ENCODE assay signal across 8 mouse cellular contexts in genomic region chr2:35503723-35504416, GRCm38 (mm10). TPM values are rescaled to one million over a fixed set of nuclear protein-coding genes. Genes with fewer than 3 reads are reported as not detected.
A peak's percentile ranks its signal among the peaks of the same experiment; 100 is the strongest.
DNase-seq lines count a peak whose midpoint lies in the region; ATAC-seq lines count a peak whose summit lies in the region.

No protein-coding gene starts in this region.

- no peak for DNase-seq in lung, adult 18-20 months
- DNase-seq in thymus, postnatal 14 days = peak; percentile 74
- no peak for DNase-seq in midbrain, embryonic 10.5 days (ENCODE audit: low spot score)
- DNase-seq in cerebellum, adult 8-10 months = no peak
- DNase-seq in right cerebral cortex, postnatal 4 days = no peak

- H3K4me1 ChIP-seq in lung, embryonic 15.5 days = peaks cover 36% of the 10 kb centered on the region
- peaks cover 47% of the 10 kb centered on the region for H3K4me1 ChIP-seq in embryonic facial prominence, embryonic 12.5 days
- H3K4me1 ChIP-seq in limb, embryonic 15.5 days = peaks cover 60% of the 10 kb centered on the region
- H3K4me1 ChIP-seq in midbrain, embryonic 10.5 days = peaks cover 21% of the 10 kb centered on the region

- no peak for ATAC-seq in lung, embryonic 15.5 days (ENCODE audit: borderline replicate concordance, extremely low read depth, low FRiP score, low TSS enrichment)
- peak; percentile 13; the same call in 1 of the 2 replicates for ATAC-seq in embryonic facial prominence, embryonic 12.5 days (ENCODE audit: insufficient number of reproducible peaks, insufficient read depth, low FRiP score, low TSS enrichment)
- no peak for ATAC-seq in limb, embryonic 15.5 days (ENCODE audit: insufficient number of reproducible peaks, low FRiP score, low TSS enrichment, low read depth)

- peak overlapping the region; percentile 39 for H3K27ac ChIP-seq in lung, embryonic 15.5 days
- peak overlapping the region; percentile 81 for H3K27ac ChIP-seq in embryonic facial prominence, embryonic 12.5 days
- H3K27ac ChIP-seq in limb, embryonic 15.5 days = peak overlapping the region; percentile 78
- no peak overlapping the region for H3K27ac ChIP-seq in midbrain, embryonic 10.5 days (replicated peaks)

- 35% methylated on average over 8 of the region's 8 CpGs for WGBS in lung, embryonic 15.5 days
- WGBS in embryonic facial prominence, embryonic 12.5 days = 18% methylated on average over 8 of the region's 8 CpGs
- 20% methylated on average over 8 of the region's 8 CpGs for WGBS in limb, embryonic 15.5 days
- 65% methylated on average over 8 of the region's 8 CpGs for WGBS in midbrain, embryonic 10.5 days

- H3K27me3 ChIP-seq in lung, embryonic 15.5 days = no peaks in the 10 kb centered on the region
- no peaks in the 10 kb centered on the region for H3K27me3 ChIP-seq in embryonic facial prominence, embryonic 12.5 days
- H3K27me3 ChIP-seq in limb, embryonic 15.5 days = no peaks in the 10 kb centered on the region
- H3K27me3 ChIP-seq in midbrain, embryonic 10.5 days (ENCODE audit: low read depth, poor library complexity, severe bottlenecking) = no peaks in the 10 kb centered on the region

- no peak overlapping the region for H3K4me2 ChIP-seq in lung, embryonic 15.5 days
- no peak overlapping the region for H3K4me2 ChIP-seq in embryonic facial prominence, embryonic 12.5 days (replicated peaks)
- no peak overlapping the region for H3K4me2 ChIP-seq in limb, embryonic 15.5 days

- no peaks in the 10 kb centered on the region for H3K9me3 ChIP-seq in lung, embryonic 15.5 days
- no peaks in the 10 kb centered on the region for H3K9me3 ChIP-seq in embryonic facial prominence, embryonic 12.5 days
- H3K9me3 ChIP-seq in limb, embryonic 15.5 days = no peaks in the 10 kb centered on the region
- H3K9me3 ChIP-seq in midbrain, embryonic 10.5 days (replicated peaks) = no peaks in the 10 kb centered on the region

- H3K4me3 ChIP-seq in lung, embryonic 15.5 days = no peak overlapping the region
- H3K4me3 ChIP-seq in embryonic facial prominence, embryonic 12.5 days = no peak overlapping the region
- H3K4me3 ChIP-seq in limb, embryonic 15.5 days = no peak overlapping the region
- H3K4me3 ChIP-seq in midbrain, embryonic 10.5 days = no peak overlapping the region

- H3K36me3 ChIP-seq in lung, embryonic 15.5 days = no peaks in the 10 kb centered on the region
- no peaks in the 10 kb centered on the region for H3K36me3 ChIP-seq in embryonic facial prominence, embryonic 12.5 days
- H3K36me3 ChIP-seq in limb, embryonic 15.5 days = no peaks in the 10 kb centered on the region
- H3K36me3 ChIP-seq in midbrain, embryonic 10.5 days = no peaks in the 10 kb centered on the region

- H3K9ac ChIP-seq in lung, embryonic 15.5 days = no peak overlapping the region
- H3K9ac ChIP-seq in embryonic facial prominence, embryonic 12.5 days = no peak overlapping the region
- H3K9ac ChIP-seq in limb, embryonic 15.5 days = no peak overlapping the region

RNA-seq across cellular contexts. Expression of gene Ggta1, which starts 40.8 kb away (rescaled TPM):
- 19.6 and 20.8 TPM in 2 replicates for polyA plus RNA-seq in lung, embryonic 15.5 days (2015; fragmentation: Nextera tagmentation; extraction: Ambion mirVana)
- polyA plus RNA-seq in embryonic facial prominence, embryonic 12.5 days (2016; fragmentation: Nextera tagmentation; extraction: Ambion mirVana) = 9.8 and 10.8 TPM in 2 replicates
- polyA plus RNA-seq in limb, embryonic 15.5 days (2015; fragmentation: Nextera tagmentation; extraction: Ambion mirVana) = 34.2 and 37.5 TPM in 2 replicates
- 5.0 and 6.0 TPM in 2 replicates for polyA plus RNA-seq in midbrain, embryonic 10.5 days (2016; fragmentation: Nextera tagmentation; extraction: Ambion mirVana)

RNA-seq across cellular contexts. Expression of gene Dab2ip, which starts 54.2 kb away (rescaled TPM):
- polyA plus RNA-seq in lung, embryonic 15.5 days (2015; fragmentation: Nextera tagmentation; extraction: Ambion mirVana) = 54.2 and 60.2 TPM in 2 replicates
- 61.0 and 73.7 TPM in 2 replicates for polyA plus RNA-seq in embryonic facial prominence, embryonic 12.5 days (2016; fragmentation: Nextera tagmentation; extraction: Ambion mirVana)
- polyA plus RNA-seq in limb, embryonic 15.5 days (2015; fragmentation: Nextera tagmentation; extraction: Ambion mirVana) = 57.8 and 60.6 TPM in 2 replicates
- 19.7 and 24.7 TPM in 2 replicates for polyA plus RNA-seq in midbrain, embryonic 10.5 days (2016; fragmentation: Nextera tagmentation; extraction: Ambion mirVana)
